ENCODE assay signal across 12 mouse cellular contexts in the genomic region with DNA sequence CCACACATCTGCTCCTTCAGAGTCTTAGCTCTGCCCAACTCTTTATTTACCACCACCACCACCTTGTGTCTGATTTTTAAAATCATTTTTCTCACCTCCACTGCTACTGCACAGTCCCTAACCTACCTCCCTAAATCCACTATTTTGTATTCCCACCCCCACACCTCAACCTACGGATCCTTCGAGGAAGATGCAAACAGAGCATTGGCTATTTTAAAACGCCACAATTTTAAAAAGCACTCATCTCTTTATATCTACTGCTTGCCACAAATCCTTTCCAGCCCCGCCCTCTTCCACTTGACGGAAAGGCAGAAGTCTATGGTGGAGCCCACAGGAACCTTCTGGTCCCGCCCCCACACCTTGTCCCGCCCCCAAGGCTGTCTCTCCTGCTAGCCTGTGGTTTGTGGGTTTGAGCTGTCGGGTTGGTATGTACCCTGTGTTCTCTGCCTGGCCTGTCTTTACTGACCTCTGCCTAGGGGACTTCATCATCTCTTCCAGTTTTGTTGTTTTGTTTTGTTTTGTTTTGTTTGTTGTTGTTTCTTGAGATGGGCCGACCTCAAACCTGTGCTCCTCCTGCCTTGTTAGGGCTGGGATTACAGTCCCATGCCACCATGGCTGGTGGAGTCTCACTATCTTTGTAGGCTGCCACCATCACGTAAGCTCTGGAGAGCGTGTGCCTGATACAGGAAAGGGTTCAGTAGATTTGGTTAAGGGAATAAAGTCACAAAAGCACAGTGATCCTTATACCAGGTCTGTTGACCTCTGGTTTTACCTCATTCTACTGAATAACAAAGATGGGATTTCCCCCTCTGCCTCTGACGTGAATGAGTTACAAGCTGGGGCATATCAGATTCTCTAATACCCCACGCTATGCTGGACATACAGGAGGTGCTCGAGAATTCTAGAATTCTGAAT. TPM values are rescaled to one million over a fixed set of nuclear protein-coding genes. Genes with fewer than 3 reads are reported as not detected.
A peak's percentile ranks its signal among the peaks of the same experiment; 100 is the strongest.
DNase-seq lines count a peak whose midpoint lies in the region; ATAC-seq and TF ChIP-seq lines count a peak whose summit lies in the region.
"Had no signal": no experiment of that assay in that cellular context is flagged by ENCODE, and none has a peak within 500 bp of the region (broad histone marks: within the 10 kb centered on the region; RNA-seq: fewer than 3 reads in every experiment).

No protein-coding gene starts in this region.

- WGBS in kidney, postnatal 0 days = 76% methylated on average over 14 of the region's 14 CpGs
- 22% methylated on average over 14 of the region's 14 CpGs for WGBS in thymus, adult 2 months
- WGBS in forebrain, embryonic 16.5 days = 90% methylated on average over 14 of the region's 14 CpGs

- no peak for TF ChIP-seq CTCF in kidney, postnatal 0 days (IDR thresholded peaks at IDR 0.05; ENCODE audit: low read depth)
- TF ChIP-seq CTCF in thymus, adult 2 months (IDR thresholded peaks at IDR 0.05; ENCODE audit: borderline replicate concordance, control insufficient read depth, extremely low read depth, insufficient read depth, low read length, poor library complexity) = no peak

- H3K4me2 ChIP-seq in kidney, postnatal 0 days (ENCODE audit: low read length) = no peak overlapping the region
- H3K4me2 ChIP-seq in forebrain, embryonic 16.5 days (ENCODE audit: low read length) = no peak overlapping the region
- H3K4me2 ChIP-seq: hindbrain, embryonic 15.5 days had no signal

- no peaks in the 10 kb centered on the region for H3K27me3 ChIP-seq in kidney, postnatal 0 days (ENCODE audit: insufficient read depth, low read length)
- H3K27me3 ChIP-seq in thymus, adult 2 months (ENCODE audit: control insufficient read depth, insufficient read depth, low read length) = no peaks in the 10 kb centered on the region
- no peaks in the 10 kb centered on the region for H3K27me3 ChIP-seq in forebrain, embryonic 16.5 days (replicated peaks; ENCODE audit: control insufficient read depth, insufficient read depth, low read length)
- H3K27me3 ChIP-seq: hindbrain, embryonic 15.5 days had no signal

- DNase-seq in kidney, postnatal 0 days (ENCODE audit: low spot score) = peak; percentile 14
- DNase-seq in kidney, adult 9 months = no peak
- DNase-seq in adipocyte (ENCODE audit: low spot score) = peak; percentile 7
- DNase-seq in lung, postnatal 14 days = peak; percentile 6
- DNase-seq in thymus, adult 2 months = peak; percentile 72
- no peak for DNase-seq in embryo, embryonic 10 days (ENCODE audit: low spot score)

- no peak overlapping the region for H3K27ac ChIP-seq in kidney, postnatal 0 days
- peak overlapping the region; percentile 63; the same call in 1 of the 2 replicates for H3K27ac ChIP-seq in thymus, adult 2 months (ENCODE audit: control insufficient read depth, insufficient read depth, low read length)
- no peak overlapping the region for H3K27ac ChIP-seq in forebrain, embryonic 16.5 days (ENCODE audit: low read length)
- H3K27ac ChIP-seq: hindbrain, embryonic 15.5 days had no signal

- H3K36me3 ChIP-seq in kidney, postnatal 0 days (ENCODE audit: insufficient read depth, low read length) = no peaks in the 10 kb centered on the region
- H3K36me3 ChIP-seq in thymus, adult 2 months (ENCODE audit: control insufficient read depth, insufficient read depth, low read length) = no peaks in the 10 kb centered on the region
- H3K36me3 ChIP-seq in forebrain, embryonic 16.5 days (ENCODE audit: control insufficient read depth, insufficient read depth) = no peaks in the 10 kb centered on the region
- H3K36me3 ChIP-seq: hindbrain, embryonic 15.5 days had no signal

- ATAC-seq in kidney, postnatal 0 days (replicated peaks; ENCODE audit: low FRiP score, low read depth) = no peak
- ATAC-seq in erythroid progenitor cell, adult 5-6 weeks (replicated peaks; ENCODE audit: low FRiP score, poor library complexity, severe bottlenecking) = no peak
- no peak for ATAC-seq in forebrain, embryonic 16.5 days

- no peaks in the 10 kb centered on the region for H3K4me1 ChIP-seq in kidney, postnatal 0 days (replicated peaks; ENCODE audit: insufficient read depth, low read length)
- peaks cover 7% of the 10 kb centered on the region for H3K4me1 ChIP-seq in thymus, adult 2 months (replicated peaks; ENCODE audit: control insufficient read depth, insufficient read depth, low read length)
- no peaks in the 10 kb centered on the region for H3K4me1 ChIP-seq in forebrain, embryonic 16.5 days (replicated peaks; ENCODE audit: control insufficient read depth, insufficient read depth, low read length)
- H3K4me1 ChIP-seq: hindbrain, embryonic 15.5 days had no signal

- no peak overlapping the region for H3K4me3 ChIP-seq in kidney, postnatal 0 days (replicated peaks; ENCODE audit: low read depth, low read length)
- H3K4me3 ChIP-seq in thymus, adult 2 months (ENCODE audit: control insufficient read depth, insufficient read depth, low read length) = no peak overlapping the region
- H3K4me3 ChIP-seq in forebrain, embryonic 16.5 days (replicated peaks; ENCODE audit: low read length) = no peak overlapping the region
- H3K4me3 ChIP-seq: erythroblast, embryonic 14.5 days; hindbrain, embryonic 15.5 days had no signal

- H3K9me3 ChIP-seq in kidney, postnatal 0 days (replicated peaks; ENCODE audit: low read length) = no peaks in the 10 kb centered on the region
- 0 out of 2 replicates have a peak, but pooled peaks cover 2% of the 10 kb centered on the region for H3K9me3 ChIP-seq in forebrain, embryonic 16.5 days (ENCODE audit: control insufficient read depth, low read length)
- H3K9me3 ChIP-seq: hindbrain, embryonic 15.5 days had no signal

- no peak overlapping the region for H3K9ac ChIP-seq in kidney, postnatal 0 days (ENCODE audit: low read depth, low read length)
- no peak overlapping the region for H3K9ac ChIP-seq in forebrain, embryonic 16.5 days (replicated peaks; ENCODE audit: low read depth, low read length)
- H3K9ac ChIP-seq: hindbrain, embryonic 15.5 days had no signal

- TF ChIP-seq POLR2A in thymus, adult 2 months (IDR thresholded peaks at IDR 0.05; ENCODE audit: control insufficient read depth, extremely low read depth, insufficient read depth, low read length, poor library complexity) = no peak

RNA-seq across cellular contexts. Expression of gene Tigit, which starts 35.0 kb away (rescaled TPM):
- not detected in 2 replicates for polyA plus RNA-seq in kidney, postnatal 0 days (2015; fragmentation: Nextera tagmentation; extraction: Ambion mirVana)
- 5.1 and 5.2 TPM in 2 replicates for polyA plus RNA-seq in thymus, adult 2 months (2012; rRNA removed)
- total RNA-seq in erythroid progenitor cell, adult 5-6 weeks (2015; ENCODE audit: low replicate concordance) = 3.4 TPM in 1 of 2 replicates, not detected in the other
- total RNA-seq in erythroid progenitor cell, adult 5-6 weeks (2017; ENCODE audit: low replicate concordance) = not detected in 2 replicates
- polyA plus RNA-seq in forebrain, embryonic 16.5 days (2015; fragmentation: Nextera tagmentation; extraction: Ambion mirVana) = not detected in 2 replicates
- total RNA-seq: left cerebral cortex, postnatal 25 days had no signal
- polyA plus RNA-seq: erythroblast, embryonic 14.5 days; hindbrain, embryonic 15.5 days; stomach, embryonic 16.5 days had no signal

RNA-seq across cellular contexts. Expression of gene Drd3, which starts 54.8 kb away (rescaled TPM):
- polyA plus RNA-seq in kidney, postnatal 0 days (2015; fragmentation: Nextera tagmentation; extraction: Ambion mirVana) = 0.08 TPM in 1 of 2 replicates, not detected in the other
- not detected in 2 replicates for polyA plus RNA-seq in thymus, adult 2 months (2012; rRNA removed)
- total RNA-seq in erythroid progenitor cell, adult 5-6 weeks (2015; ENCODE audit: low replicate concordance) = not detected in 2 replicates
- not detected in 2 replicates for total RNA-seq in erythroid progenitor cell, adult 5-6 weeks (2017; ENCODE audit: low replicate concordance)
- polyA plus RNA-seq in forebrain, embryonic 16.5 days (2015; fragmentation: Nextera tagmentation; extraction: Ambion mirVana) = not detected in 2 replicates
- polyA plus RNA-seq: erythroblast, embryonic 14.5 days; hindbrain, embryonic 15.5 days; stomach, embryonic 16.5 days had no signal

Comparison
In these comparisons a context has a peak if more than half of its experiments do, and no peak if none do; other contexts are left out.
1. DNase-seq: peak in kidney, postnatal 0 days (single experiment), adipocyte (single experiment), lung, postnatal 14 days (single experiment) and thymus, adult 2 months (single experiment); none in kidney, adult 9 months (single experiment) and embryo, embryonic 10 days (single experiment).